Mouse (Mus musculus) CD4-positive, CD25-positive, alpha-beta regulatory T cell, adult 9 weeks (primary cell): ENCODE results near the gene Lonp1. TPM values are rescaled to one million over a fixed set of nuclear protein-coding genes. Genes with fewer than 3 reads are reported as not detected.

Source experiments
- polyA plus RNA-seq: library from polyadenylated mRNA; unstranded; fragments of 100-300 nt; shearing (Covaris generic); gene quantifications from one replicate; pipeline ENCODE4 v1.2.1, GENCODE M21; 2017

The Lonp1 gene
- 8.6 TPM for polyA plus RNA-seq

GRCm38 (mm10) chr17:56626754-56627470 lies at the start of gene Lonp1:
Gene Lonp1 (minus strand): TSS chr17:56626887.

GRCm38 (mm10) chr17:56672941-56673646 lies 46.4 kb upstream of the Lonp1 start, which contains the start of gene Ranbp3:
Gene Ranbp3 (plus strand): TSS chr17:56673294.

DNA sequence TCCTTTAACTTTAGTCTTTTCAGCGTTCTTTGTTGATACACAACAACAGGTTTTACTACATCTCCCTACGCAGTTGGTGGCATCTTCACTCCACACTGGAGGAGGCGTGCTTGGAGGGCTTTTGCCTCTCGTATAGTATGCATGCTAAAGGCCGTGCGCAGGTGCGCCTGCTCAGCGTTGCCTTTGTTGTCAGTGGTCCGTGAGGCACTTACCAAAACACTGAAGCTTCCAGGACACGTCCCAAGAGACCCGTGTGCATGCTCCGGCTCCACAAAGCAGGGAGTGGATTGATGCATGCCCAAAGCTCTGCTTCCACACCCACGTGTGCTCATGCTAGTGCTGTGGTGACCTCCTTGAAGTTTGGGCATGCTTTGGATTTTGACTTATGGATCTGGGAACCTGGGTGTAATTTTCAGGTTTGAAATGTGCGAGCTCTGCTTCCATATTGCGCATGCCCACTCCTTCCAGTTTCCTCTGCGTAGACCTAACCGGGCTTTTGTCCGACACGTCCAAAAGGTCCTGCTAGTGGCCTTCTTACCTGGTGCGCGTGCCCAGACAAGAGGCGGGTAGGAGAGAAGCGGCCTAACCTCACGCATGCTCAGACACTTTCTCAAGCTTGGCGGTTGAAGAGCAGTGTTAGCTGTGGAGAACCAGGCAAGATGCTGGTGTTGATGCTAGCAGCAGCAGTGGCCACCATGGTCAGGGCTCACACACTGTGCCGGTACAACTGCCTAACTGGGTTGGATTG lies 1.0 kb upstream of the Lonp1 start, which contains the start of gene Catsperd:
Gene Catsperd (plus strand): TSS at position 614 of the 748 bp plus-strand sequence.

GRCm38 (mm10) chr17:56613236-56613844 lies 13.3 kb downstream of the Lonp1 start, which contains the start of gene Rpl36:
Gene Rpl36 (plus strand): TSS chr17:56613416.

GRCm38 (mm10) chr17:56609452-56610171 lies 17.1 kb downstream of the Lonp1 start, which contains the start of gene 2410015M20Rik:
Gene 2410015M20Rik (minus strand): TSS chr17:56609771.

DNA sequence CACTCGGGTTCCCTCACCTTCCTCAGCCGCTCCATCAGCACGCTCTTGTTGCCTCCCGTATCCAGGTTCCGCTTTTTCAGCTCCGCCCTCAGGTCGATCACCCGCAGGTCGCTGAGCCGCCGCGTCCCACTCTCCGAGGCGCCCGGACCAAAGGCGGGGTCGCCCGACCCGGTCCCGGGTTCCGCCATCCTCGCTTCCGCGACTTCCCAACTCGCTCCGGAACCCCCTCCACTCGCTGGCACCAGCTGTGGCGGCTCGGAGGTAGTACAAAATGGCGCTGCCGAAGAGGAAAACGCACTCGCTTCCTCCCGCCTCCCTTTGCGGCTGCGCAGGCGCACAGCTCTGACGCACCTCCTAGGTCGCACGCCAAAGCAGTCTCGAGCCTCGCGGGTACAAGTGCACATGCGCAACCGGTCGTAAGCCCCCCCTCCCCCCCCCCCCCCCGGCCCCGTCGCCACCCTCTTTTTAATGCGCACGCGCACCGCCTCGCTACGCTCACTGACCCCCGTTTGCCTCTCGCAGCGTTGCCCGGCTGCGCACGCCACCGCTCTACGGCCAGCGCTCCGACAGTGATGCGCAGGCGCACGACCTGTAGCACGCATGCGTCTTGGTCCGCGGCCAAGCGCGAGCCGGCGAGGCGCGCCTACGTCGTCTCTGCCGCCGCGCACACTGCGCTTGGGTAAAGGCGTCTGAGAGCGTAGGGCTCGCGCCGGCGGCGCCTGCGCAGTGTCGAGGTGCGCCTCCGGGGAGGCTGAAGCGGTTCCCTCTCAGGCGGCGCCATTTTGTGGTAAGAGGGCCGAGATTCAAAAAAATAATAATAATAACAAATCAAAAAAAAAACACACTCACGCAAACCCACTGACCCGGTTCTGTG lies 42.2 kb downstream of the Lonp1 start, which contains the start of the genes Safb2 and Safb:
Gene Safb2 (minus strand): TSS at position 329 of the 874 bp plus-strand sequence.
Gene Safb (plus strand): TSS at position 569 of the 874 bp plus-strand sequence.

Other genes starting within 250 kb of the Lonp1 start
- 7.9 TPM for gene Ptprs, start 150.4 kb downstream of the Lonp1 start, polyA plus RNA-seq
- gene Znrf4, start 114.5 kb downstream of the Lonp1 start, polyA plus RNA-seq = not detected
- 1.2 TPM for gene Gm20219, start 72.5 kb downstream of the Lonp1 start, polyA plus RNA-seq
- 138 TPM for gene Safb2, start 42.3 kb downstream of the Lonp1 start, polyA plus RNA-seq
- gene Safb, start 42.1 kb downstream of the Lonp1 start, polyA plus RNA-seq = 103 TPM
- gene 2410015M20Rik, start 17.1 kb downstream of the Lonp1 start, polyA plus RNA-seq = 264 TPM
- 2,587 TPM for gene Rpl36, start 13.5 kb downstream of the Lonp1 start, polyA plus RNA-seq
- gene Catsperd, start 1.3 kb upstream of the Lonp1 start, polyA plus RNA-seq = 2.0 TPM
- 109 TPM for gene Ranbp3, start 46.4 kb upstream of the Lonp1 start, polyA plus RNA-seq
- gene Ndufa11, start 90.9 kb upstream of the Lonp1 start, polyA plus RNA-seq = 307 TPM
- gene Vmac, start 91.1 kb upstream of the Lonp1 start, polyA plus RNA-seq = 6.8 TPM
- not detected for gene Nrtn, start 130.6 kb upstream of the Lonp1 start, polyA plus RNA-seq
- 64.4 TPM for gene Dus3l, start 137.9 kb upstream of the Lonp1 start, polyA plus RNA-seq
- 1.6 TPM for gene Prr22, start 143.4 kb upstream of the Lonp1 start, polyA plus RNA-seq
- gene Rfx2, start 204.1 kb upstream of the Lonp1 start, polyA plus RNA-seq = 1.0 TPM
- 0.10 TPM for gene Acsbg2, start 247.6 kb upstream of the Lonp1 start, polyA plus RNA-seq
- gene 1700061G19Rik, start 248.6 kb upstream of the Lonp1 start, polyA plus RNA-seq = 0.43 TPM